Mouse (Mus musculus) liver, embryonic 14.5 days (tissue): ENCODE results near the gene Phf3.

Source experiments
- CTCF ChIP-seq: IDR thresholded peaks from 2 replicates; pipeline ENCODE4 v1.5.1; 2016; ENCODE audit warnings: antibody characterized with exemption, low read depth, control low read depth
- EP300 ChIP-seq: IDR thresholded peaks from 2 replicates; pipeline ENCODE4 v1.6.1; 2016; ENCODE audit warnings: antibody characterized with exemption, low read depth

GRCm38 (mm10) chr1:30835512-30835911 is 38.2 kb downstream of the Phf3 start:
- TF ChIP-seq CTCF (no peak), EP300 (no peak)
